Mouse (Mus musculus): ENCODE measurements at regions not wholly inside any gene's neighbourhood (a gene's known extent, or its start where the extent isn't known, plus 50 kb on each side); places are given as distances from the start of the nearest gene placed in this dataset.

DNA sequence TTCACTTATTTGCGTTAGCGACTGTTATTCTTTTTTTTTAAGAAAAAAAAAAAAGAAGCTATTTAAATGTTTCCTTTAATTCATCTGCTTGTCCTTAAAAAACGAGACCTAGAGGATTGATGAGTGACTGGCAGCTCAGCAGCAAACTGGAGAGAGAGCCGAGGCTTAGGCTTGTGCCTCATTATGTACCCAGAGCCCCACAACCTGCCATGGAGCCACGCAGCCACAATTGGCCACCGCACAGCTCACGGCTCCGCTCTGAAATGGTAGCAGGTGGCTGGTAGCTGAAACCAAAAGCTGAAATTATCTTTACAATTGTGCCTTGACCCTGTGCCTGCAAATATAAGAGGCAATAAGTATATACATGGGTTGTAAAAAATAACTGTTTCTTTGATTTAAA is 273.0 kb upstream of the Snx7 start:
- TF ChIP-seq USF2 (IDR thresholded peaks at IDR 0.05; ENCODE audit: borderline replicate concordance in 1 of 2, insufficient read depth in 1 of 2, low read depth in 1 of 2, low read length in 2 of 2) (no peak), MAX (IDR thresholded peaks at IDR 0.05; ENCODE audit: low read length) (no peak), HCFC1 (IDR thresholded peaks at IDR 0.05; ENCODE audit: low read depth, low read length) (no peak), MXI1 (IDR thresholded peaks at IDR 0.05; ENCODE audit: low read depth, low read length) (no peak)

Measured in MEL (cell line).